Mouse (Mus musculus) forelimb bud, embryonic 11.5 days (tissue): ENCODE measurements around the gene Cgrrf1.
"Not testable (repeated sequence)": the region's sequence is repeated elsewhere in the genome, so short reads cannot be mapped to it uniquely, and the experiment has no call there.

Experiments
- DNase-seq: peaks from one replicate; pipeline ENCODE4 v3.0.0-alpha.2; 2012; ENCODE audit warnings: low read depth, low spot score

Gene Cgrrf1

GRCm38 (mm10) chr14:46831837-46832333 lies at the start of gene Cgrrf1:
Cgrrf1 (plus strand) TSS chr14:46832125.
- peak; percentile 96 for DNase-seq

DNA sequence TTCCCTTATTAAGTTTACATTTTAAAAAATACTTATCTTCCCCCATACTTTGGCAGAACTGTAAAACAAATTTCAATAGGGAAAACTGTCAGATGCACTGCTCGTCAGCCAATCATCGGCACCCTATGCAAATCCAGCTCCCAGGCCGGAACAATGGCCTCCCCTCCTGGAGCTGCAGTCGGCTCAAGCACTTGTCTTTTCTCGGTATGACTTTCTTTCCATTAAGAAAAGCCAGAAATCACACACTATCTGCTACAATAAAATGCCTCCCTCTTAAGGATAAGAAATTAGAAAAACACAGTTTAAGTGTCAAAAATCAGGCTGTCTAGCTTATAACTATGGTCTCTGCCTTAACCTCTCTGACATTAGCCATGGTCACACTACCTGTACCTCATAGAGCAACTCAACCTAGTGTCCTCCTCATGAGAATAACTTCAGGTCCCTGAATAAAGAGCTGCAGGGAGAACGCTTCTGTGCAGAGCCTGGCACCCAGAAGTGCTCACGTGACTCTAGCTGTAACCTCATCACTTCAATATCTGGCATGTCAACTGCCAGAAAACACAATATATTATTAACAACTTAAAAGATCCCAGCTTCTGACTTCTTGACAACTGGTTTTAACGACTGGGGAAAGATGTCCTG lies 49.6 kb upstream of the Cgrrf1 start:
- DNase-seq = no peak

- DNase-seq = no peak
These were observed 48.5 kb upstream of the Cgrrf1 start for GRCm38 (mm10) chr14:46783327-46783926.

GRCm38 (mm10) chr14:46785247-46785646 lies 46.7 kb upstream of the Cgrrf1 start:
- DNase-seq = no peak

DNA sequence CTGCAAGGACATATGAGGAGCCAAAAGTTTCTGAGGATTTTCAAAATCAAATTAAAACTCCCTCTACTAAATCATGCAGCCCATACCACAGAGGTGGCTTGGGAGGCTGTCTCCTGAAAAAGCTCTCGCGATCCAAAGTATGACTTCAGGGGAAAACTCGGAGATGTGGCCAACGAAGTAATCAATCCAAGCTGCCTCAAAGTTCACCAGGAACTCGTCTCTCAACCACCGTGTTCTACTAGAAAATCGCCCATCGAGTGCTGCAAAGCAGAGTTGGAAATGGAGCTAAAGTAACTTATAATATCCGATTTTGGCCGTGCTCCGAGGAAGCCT lies 44.5 kb upstream of the Cgrrf1 start:
- DNase-seq = no peak

GRCm38 (mm10) chr14:46787787-46788504 lies 44.0 kb upstream of the Cgrrf1 start, which contains the start of gene Cnih1:
Cnih1 (minus strand) TSS chr14:46788411.
- DNase-seq = peak; percentile 90

- DNase-seq = no peak
These were observed 43.4 kb upstream of the Cgrrf1 start for GRCm38 (mm10) chr14:46788505-46788901.

- no peak for DNase-seq
These were observed 41.6 kb upstream of the Cgrrf1 start for GRCm38 (mm10) chr14:46790303-46790702.

- DNase-seq = no peak
These were observed 41.2 kb upstream of the Cgrrf1 start for GRCm38 (mm10) chr14:46790723-46791122.

DNA sequence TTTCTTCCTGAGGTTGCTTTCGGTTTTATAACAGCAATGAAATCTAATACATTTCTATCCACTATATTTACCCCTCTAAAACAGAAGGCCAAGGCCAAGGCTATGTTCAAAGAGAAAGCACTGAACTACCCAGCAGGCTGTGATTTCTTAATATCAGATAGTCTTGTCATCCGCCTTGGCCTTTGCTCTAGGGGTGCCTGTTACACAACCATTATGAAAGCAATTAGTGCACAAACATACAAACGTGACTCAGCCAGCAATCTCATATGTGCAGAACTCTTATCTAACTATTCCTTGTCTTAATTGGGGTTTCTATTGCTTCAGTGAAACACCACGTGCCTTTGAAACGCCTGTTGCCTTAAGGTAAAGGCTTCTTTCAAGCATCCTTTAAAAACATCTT lies 37.8 kb upstream of the Cgrrf1 start:
- no peak for DNase-seq

DNA sequence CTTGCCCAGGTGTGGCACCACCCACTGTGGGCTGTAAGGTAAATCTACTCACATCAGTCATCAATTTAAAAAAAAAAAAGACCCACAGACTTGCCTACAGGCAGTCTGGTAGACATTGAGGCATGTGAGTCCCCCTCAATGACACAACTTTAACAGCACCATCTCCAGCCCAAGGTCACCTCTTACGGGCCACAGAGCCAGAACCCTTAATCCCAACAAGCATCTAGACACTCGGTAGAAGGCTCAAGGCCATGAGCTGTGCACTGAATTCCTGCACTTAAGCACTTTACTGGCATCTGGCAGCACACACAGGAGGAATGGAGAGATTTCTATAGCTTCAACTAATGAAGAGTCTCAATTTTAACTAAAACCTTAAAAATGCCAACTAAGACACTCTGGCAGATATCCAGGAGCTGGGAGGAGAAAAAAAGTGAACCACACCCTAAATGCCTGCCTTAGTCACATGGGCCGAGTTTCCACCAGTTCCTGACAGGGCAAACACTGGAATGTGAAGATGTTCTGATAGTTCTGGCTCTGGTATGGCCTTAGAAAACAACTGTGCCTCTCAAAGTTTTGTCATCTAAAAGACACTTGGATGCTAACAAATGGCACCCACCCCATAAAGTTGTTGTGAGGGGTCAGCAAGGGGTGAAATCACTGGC lies 31.1 kb upstream of the Cgrrf1 start:
- no peak for DNase-seq

GRCm38 (mm10) chr14:46803259-46803658 lies 28.7 kb upstream of the Cgrrf1 start:
- DNase-seq = no peak

- DNase-seq = no peak
These were observed 28.1 kb upstream of the Cgrrf1 start for GRCm38 (mm10) chr14:46803791-46804190.

DNA sequence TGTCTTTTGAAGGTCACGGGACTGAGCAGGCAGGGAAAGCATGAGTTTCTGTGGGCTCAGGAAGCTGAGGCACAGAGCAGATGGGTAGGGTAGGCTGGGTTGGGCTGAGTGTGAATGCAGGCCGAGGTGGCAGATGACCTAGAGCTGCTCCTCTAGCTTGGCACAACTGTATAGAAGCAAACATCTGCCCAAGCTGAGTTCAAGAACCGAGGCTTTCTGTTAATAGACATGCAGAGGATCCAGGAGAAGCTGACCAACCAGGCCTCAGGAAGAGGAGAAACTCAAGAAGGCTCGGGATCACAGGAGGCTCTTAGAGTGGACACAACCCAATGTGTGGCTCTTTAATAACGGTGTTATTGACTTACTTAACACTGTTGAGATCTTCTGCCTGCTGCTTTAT lies 25.7 kb upstream of the Cgrrf1 start:
- DNase-seq = no peak

DNA sequence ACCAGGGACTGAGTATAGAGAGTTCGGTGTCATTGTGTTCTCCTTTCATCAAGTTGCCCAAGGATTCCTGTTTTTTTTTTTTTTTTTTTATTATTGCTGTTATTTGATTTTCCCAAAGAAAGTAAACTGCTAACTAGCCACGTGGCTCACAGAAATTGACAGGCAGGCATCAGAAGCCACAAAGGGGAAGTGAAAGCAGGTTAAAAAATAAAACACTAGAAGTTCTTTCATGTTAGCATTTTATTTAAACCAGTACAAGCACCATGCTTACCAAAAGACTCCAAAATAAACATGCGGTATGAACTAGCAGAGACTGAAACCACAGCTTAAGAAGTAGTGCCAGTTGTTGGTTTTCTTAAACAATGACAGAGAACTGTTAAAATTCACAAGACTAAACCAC lies 24.0 kb upstream of the Cgrrf1 start:
- no peak for DNase-seq

- no peak for DNase-seq
These were observed 16.3 kb upstream of the Cgrrf1 start for GRCm38 (mm10) chr14:46815640-46816039.

- DNase-seq = no peak
These were observed 14.9 kb upstream of the Cgrrf1 start for GRCm38 (mm10) chr14:46816916-46817622.

- no peak for DNase-seq
These were observed 13.2 kb upstream of the Cgrrf1 start for GRCm38 (mm10) chr14:46818743-46819142.

GRCm38 (mm10) chr14:46819961-46820360 lies 12.0 kb upstream of the Cgrrf1 start:
- DNase-seq = not testable (repeated sequence)

- DNase-seq = no peak
These were observed 10.6 kb upstream of the Cgrrf1 start for GRCm38 (mm10) chr14:46821271-46821872.
